Mouse (Mus musculus) lung, adult 2 months (tissue): ENCODE data around the gene 4930447C04Rik. TPM values are rescaled to one million over a fixed set of nuclear protein-coding genes. Genes with fewer than 3 reads are reported as not detected.

Source experiments
- DNase-seq: peaks from one replicate; pipeline ENCODE4 v3.0.0; 2022
- H3K4me1 ChIP-seq: fragments of 200-500 bp; 2 replicates; pipeline ENCODE4 v1.6.1; 2011; ENCODE audit warnings: low read length; ENCODE audit not compliant: control insufficient read depth, insufficient read depth
- H3K4me3 ChIP-seq: fragments of 200-500 bp; replicated peaks from 2 replicates; pipeline ENCODE3; 2011; ENCODE audit warnings: low read depth, mild to moderate bottlenecking, control low read depth, low read length; ENCODE audit errors: extremely low read depth
- CTCF ChIP-seq: fragments of 200-500 bp; IDR thresholded peaks from 2 replicates; pipeline ENCODE4 v1.5.1; 2011; ENCODE audit warnings: mild to moderate bottlenecking, low read length, control low read depth; ENCODE audit not compliant: insufficient read depth
- POLR2A ChIP-seq: fragments of 200-500 bp; IDR thresholded peaks from 2 replicates; pipeline ENCODE4 v1.6.1; 2011; ENCODE audit warnings: low read depth, mild to moderate bottlenecking, control low read depth, low read length, borderline replicate concordance; ENCODE audit errors: extremely low read depth
- WGBS: fragments of 180-500 bp; shearing (Covaris S2); methylation state at CpG from one replicate; pipeline ENCODE4 v1.1.7; 2018; 5-methylcytosine and 5-hydroxymethylcytosine counted together
- polyA plus RNA-seq: library from polyadenylated mRNA; depleted of rRNA; stranded (reverse); fragments of >200 nt; gene quantifications from 2 replicates; pipeline ENCODE4 v1.2.3, GENCODE M21; 2012

Gene 4930447C04Rik
- polyA plus RNA-seq, 1 experiment, result not detected

DNA sequence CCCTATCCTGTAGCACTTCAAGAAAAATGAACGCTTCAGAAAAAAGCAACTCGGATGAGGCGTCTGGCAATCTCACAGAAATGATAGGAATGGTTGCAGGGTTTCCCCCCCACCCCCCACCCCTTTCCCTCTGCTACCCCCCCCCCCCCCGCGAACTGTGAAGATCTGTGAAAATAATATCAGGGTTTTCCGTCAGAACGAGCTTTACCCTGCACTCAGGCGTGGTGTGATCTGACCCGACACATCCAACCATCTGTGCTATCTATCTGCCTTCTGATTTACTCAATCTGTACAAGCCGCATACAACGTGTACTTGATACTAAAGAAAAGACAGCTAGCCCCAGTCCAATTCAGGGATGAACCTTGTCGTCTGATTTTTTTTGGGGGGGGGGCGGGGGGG, 2.4 kb downstream of the 4930447C04Rik start:
- no peaks in the 10 kb centered on the region for H3K4me1 ChIP-seq
- H3K4me3 ChIP-seq, result no peak overlapping the region
- no peak for DNase-seq
- WGBS, result 11% methylated on average over 13 of the region's 13 CpGs
- TF ChIP-seq CTCF (no peak), POLR2A (no peak)

DNA sequence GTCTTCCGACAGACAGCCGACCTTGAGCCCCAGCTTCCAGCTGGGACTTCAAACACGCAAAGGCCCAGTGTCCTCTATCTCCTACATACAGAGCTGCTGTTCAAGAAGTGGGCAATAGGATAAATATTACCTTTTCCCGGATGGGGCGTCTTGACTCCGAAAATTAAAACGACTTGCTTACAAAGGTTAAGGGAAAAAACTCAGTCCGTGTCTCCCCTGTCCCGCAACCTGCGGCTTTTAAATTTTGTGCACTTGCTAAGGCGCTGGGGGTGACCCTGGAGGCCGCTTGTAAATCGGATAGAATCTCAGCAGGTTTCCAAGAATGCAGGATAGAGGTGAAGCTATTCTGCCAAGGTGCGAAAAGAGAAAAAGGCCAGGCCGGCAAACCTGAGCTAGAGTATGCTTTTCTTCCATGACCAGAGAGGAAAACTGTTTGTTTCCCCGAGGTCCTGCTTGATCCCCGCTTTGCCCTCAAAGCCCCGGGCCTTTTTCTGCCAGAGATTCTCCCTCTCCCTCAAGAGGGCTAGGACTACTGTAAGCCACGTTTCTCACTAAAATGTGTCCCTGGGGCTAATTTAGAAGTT, 2.9 kb downstream of the 4930447C04Rik start:
- Histone ChIP-seq H3K4me1 (no peaks in the 10 kb centered on the region), H3K4me3 (no peak overlapping the region)
- TF ChIP-seq CTCF, result no peak
- no peak for TF ChIP-seq POLR2A
- no peak for DNase-seq
- 7% methylated on average over 19 of the region's 19 CpGs for whole genome bisulfite sequencing

DNA sequence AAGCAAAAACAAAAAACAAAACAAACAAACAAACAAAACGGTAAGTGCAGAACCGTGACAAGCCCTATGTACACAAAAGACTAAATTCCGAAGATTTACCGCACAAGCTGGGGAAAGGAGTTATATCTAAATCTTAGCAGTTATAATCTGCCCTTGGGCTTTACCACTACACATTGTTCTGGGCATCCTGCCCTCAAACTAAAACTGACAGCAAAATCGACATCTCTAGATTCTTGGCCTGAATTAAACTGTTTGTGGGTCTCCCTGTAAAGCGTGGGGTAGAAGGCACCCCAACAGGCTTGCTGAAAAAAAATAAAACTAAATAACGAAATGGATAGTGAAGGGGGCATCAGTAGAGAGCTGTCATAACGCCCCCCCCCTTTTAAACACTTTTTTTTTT, 3.8 kb downstream of the 4930447C04Rik start:
- no peak for DNase-seq
- Histone ChIP-seq H3K4me1 (no peaks in the 10 kb centered on the region), H3K4me3 (no peak overlapping the region)
- TF ChIP-seq POLR2A (no peak), CTCF (no peak)
- 32% methylated on average over 8 of the region's 8 CpGs for WGBS

DNA sequence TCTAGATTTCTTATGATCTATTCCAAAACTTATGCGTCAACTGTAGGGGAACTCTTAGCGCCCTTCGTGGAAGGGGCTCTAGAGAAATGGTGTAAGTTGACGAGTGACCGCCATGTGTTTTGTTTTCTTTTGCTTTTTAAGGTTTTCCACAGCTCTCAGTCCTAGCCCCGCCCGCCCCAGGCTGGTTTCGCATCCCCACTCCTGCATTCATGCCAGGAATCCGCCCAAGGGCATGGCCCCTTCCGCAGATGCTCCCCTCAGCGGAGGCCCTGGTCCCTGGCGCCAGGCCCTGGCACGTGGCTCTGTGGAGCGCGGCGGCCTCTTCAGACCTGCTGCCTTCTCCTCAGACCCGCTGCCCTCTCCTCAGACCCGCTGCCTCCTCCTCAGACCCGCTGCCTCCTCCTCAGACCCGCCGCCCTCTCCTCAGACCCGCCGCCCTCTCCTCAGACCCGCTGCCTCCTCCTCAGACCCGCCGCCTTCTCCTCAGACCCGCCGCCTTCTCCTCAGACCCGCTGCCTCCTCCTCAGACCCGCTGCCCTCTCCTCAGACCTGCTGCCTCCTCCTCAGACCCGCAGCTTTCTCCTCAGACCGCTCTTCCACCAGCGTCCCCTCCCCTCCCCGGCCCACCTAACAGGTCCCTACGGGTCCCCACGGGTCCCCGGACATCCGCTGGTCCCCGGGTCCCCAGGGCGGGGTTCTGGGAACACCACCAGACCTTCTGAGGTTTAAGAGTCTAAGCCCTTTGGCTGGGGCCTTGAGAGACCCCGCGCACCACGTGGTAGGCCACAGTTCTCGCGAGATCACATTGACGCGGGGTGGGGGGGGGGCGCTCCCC, 23.2 kb downstream of the 4930447C04Rik start:
- 18% methylated on average over 47 of the region's 48 CpGs for WGBS
- no peak for DNase-seq
- no peak overlapping the region for H3K4me3 ChIP-seq
- no peak for TF ChIP-seq POLR2A
- no peak for TF ChIP-seq CTCF
- H3K4me1 ChIP-seq, result no peaks in the 10 kb centered on the region

DNA sequence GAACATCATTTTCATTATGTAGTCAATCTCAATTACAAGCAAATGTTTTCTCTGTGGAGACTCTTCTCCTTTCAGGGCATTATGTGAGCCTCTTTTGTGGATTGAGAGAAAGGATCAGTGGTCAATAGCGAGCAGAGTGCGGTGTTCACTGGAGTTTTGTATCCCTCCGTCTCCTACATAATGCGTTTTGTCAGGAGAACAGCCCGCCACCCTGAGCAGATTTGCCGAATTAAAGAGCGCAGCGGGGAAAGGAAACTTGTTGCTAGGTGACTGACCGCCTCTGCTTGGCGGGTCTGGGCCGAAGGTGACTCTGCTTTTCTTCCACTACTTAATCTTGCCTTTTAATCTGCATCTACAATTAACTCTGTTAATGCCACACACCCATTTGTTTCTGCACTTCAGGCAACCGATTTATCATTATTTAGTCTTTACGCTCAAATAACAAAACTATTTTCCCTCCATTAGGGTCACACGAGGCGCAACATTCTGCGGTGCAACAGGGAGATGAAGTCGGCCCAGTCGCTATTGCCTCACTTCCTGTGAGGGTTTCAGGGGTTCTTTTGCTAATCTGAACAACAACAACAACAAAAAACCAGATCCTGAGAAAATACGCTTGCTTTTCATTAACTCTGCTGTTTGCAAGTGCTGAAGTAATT, 86.1 kb downstream of the 4930447C04Rik start:
- no peaks in the 10 kb centered on the region for H3K4me1 ChIP-seq
- WGBS, result 11% methylated on average over 19 of the region's 19 CpGs
- H3K4me3 ChIP-seq, result no peak overlapping the region
- no peak for DNase-seq
- no peak for TF ChIP-seq CTCF
- TF ChIP-seq POLR2A, result no peak

DNA sequence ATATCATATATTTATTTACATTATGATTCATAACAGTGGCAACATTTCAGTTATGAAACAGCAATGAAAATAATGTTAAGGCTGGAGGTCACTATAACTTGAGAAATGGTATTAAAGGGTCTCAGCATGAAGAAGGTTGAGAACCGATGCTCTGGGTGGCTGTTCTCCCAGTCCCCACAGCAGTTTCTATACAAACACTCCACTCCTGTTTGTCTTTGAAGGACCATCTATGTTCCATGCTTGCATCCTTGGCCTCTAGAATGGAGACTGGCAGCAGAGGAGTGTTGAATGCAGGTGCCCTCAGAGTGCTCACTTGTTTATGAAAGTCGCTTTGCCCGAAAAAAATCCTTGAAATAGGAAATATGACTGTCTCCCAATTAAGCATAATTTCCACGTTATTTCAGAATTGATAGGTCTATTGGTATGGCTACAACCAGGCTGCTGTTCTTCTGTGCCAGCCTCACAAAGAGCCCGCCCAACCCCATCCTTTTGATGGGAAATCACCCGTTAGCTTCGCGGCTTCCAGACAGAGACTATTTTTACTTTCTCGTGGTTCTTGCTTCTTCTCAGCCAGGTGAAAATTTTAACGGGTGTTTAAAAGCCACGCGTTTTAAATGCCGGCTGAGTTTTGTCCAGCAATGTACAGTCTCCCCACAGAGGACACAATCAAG, 87.0 kb downstream of the 4930447C04Rik start:
- H3K4me1 ChIP-seq, result no peaks in the 10 kb centered on the region
- no peak overlapping the region for H3K4me3 ChIP-seq
- TF ChIP-seq CTCF, result no peak
- no peak for TF ChIP-seq POLR2A
- 42% methylated on average over 13 of the region's 13 CpGs for WGBS
- no peak for DNase-seq

DNA sequence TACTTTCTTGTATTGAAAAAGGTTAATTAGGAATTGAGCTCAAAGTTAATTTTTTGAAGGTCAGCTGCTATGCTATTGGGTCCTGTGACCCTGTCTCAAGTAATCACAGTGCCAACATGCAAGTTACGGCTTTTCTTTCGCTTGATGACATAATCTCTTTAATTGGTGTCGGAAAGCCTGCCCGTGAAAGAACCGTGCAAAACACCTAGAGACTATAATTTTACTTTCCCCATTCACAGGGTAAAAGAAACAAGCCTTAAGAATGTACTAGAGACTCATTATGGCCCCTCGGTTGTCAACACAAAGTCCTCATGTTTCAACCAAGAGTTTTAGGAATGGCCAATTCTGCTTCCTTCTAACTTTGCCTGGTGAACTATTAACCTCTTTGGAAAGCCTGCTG, 88.3 kb downstream of the 4930447C04Rik start:
- TF ChIP-seq POLR2A (no peak), CTCF (no peak)
- 75% methylated on average over 6 of the region's 6 CpGs for WGBS
- Histone ChIP-seq H3K4me3 (no peak overlapping the region), H3K4me1 (no peaks in the 10 kb centered on the region)
- no peak for DNase-seq

DNA sequence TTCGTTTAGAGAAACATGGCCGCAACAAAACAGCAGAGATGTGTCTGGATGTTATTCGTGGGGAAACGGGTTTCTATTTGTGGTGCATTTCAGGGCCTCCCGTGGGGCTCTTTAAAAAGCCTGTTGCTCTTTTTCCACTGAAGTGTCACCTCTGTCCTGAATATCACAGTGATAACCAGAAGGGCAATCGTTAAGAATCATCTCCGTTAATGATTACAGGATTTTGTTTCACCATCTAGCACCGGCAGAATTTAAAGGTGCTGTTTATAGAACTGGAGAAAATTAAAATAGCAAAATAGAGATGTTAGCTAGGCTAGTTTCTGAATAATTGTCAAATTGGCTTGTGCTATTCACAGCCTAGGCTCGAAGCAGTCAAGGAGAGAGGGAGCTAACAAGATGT, 90.4 kb downstream of the 4930447C04Rik start:
- no peak for DNase-seq
- WGBS, result 65% methylated on average over 9 of the region's 9 CpGs
- Histone ChIP-seq H3K4me3 (no peak overlapping the region), H3K4me1 (no peaks in the 10 kb centered on the region)
- TF ChIP-seq CTCF, result no peak

DNA sequence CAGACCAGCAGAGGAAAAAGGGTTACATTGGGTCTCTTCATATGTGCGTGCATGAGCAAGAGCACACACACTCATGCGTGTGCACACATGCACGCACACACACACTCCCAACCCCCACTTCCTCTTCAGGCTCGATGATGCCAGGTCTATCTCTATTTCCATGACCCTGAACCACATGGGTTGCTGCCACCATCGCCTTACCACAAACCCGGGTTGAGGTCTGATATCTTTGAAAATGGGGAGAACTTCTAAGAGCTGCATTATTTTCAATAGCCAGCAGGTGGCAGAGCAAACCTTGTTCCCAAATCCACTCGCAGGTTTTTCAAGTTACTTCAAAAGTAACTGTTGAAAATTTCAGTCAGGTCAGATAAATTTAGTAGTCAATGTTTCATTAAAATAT, 92.8 kb downstream of the 4930447C04Rik start:
- 26% methylated on average over 7 of the region's 7 CpGs for WGBS
- TF ChIP-seq POLR2A, result no peak
- peak; percentile 36; the same call in 1 of the 2 replicates for TF ChIP-seq CTCF
- no peak overlapping the region for H3K4me3 ChIP-seq
- no peaks in the 10 kb centered on the region for H3K4me1 ChIP-seq
- peak; percentile 27 for DNase-seq

DNA sequence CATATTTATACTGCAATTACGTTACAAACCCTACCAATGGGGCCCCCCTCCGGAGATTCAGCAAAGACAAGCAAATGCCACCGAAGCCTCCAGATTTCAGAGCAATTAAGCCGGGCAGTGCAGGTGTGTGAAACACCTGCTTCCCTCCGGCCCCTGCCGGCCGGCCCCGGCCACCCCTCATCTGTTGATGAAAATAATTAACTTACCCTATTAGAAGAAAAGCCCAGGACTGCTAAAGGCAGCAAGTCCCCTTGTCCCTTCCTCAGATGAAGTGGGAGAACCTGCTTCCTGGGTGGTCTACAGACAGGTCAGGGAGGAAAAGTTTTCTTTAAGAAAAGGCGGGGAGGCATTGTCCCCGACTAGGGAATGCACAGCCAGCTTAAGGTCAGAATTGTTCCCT, 94.6 kb downstream of the 4930447C04Rik start:
- H3K4me1 ChIP-seq, result no peaks in the 10 kb centered on the region
- H3K4me3 ChIP-seq, result no peak overlapping the region
- TF ChIP-seq POLR2A, result no peak
- no peak for TF ChIP-seq CTCF
- 39% methylated on average over 10 of the region's 10 CpGs for WGBS
- no peak for DNase-seq
